Mouse (Mus musculus) frontal cortex, adult 2 months (tissue): ENCODE measurements around the gene C3ar1. TPM values are rescaled to one million over a fixed set of nuclear protein-coding genes. Genes with fewer than 3 reads are reported as not detected.
A peak's percentile ranks its signal among the peaks of the same experiment; 100 is the strongest.

Source experiments
- DNase-seq, 2 experiments: peaks; one replicate each; pipeline ENCODE4 v3.0.0; 2022; ENCODE audit warnings: low spot score in 1 of 2; ENCODE audit errors: extremely low spot score in 1 of 2
- polyA plus RNA-seq: library from polyadenylated mRNA; depleted of rRNA; stranded (reverse); fragments of >200 nt; gene quantifications from 2 replicates; pipeline ENCODE4 v1.2.3, GENCODE M21; 2012; rRNA removed

Gene C3ar1
- polyA plus RNA-seq, 1 experiment: 1.6 TPM

DNA sequence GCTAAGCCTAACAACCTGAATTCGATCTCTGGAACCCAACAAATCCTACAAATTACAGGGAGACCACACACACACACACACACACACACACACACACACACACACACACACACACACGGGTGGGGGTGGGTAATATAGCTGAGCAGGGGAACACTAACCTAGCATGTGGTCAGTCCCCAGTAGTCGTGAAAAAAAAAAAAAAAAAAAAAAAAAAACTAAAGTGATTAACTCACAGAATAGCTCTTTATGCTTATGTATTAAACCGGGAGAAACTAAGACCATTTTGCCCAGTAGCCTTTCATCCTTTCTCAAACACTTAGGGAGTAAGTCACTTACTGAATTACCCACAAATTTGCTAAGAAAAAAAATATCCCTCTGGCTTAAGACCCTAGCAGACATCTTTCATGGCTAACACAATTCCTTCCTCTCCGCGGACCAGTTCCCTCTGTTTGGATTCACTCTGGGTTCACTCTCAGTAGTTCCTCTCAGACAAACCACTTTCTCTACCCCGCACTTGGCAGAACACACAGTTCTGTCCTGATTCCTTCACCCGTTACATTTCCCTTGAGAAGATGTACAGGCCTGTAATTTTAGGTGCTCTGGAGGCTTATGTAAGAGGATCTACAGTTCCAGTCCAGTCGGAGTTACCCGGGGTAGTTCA is 55.2 kb downstream of the C3ar1 start:
- peak; percentile 44 to 65 for DNase-seq

Other genes starting within 250 kb of the C3ar1 start
- not detected in 2 replicates for gene Gdf3, start 246.1 kb downstream of the C3ar1 start, polyA plus RNA-seq
- gene Dppa3, start 229.8 kb downstream of the C3ar1 start, polyA plus RNA-seq: not detected in 2 replicates
- 0.06 TPM in 1 of 2 replicates, not detected in the other for gene Nanog, start 148.7 kb downstream of the C3ar1 start, polyA plus RNA-seq
- gene Slc2a3, start 54.5 kb downstream of the C3ar1 start, polyA plus RNA-seq: 101 and 105 TPM in 2 replicates
- gene Foxj2, start 36.2 kb downstream of the C3ar1 start, polyA plus RNA-seq: 16.4 and 17.0 TPM in 2 replicates
- 134 and 142 TPM in 2 replicates for gene Necap1, start 18.3 kb upstream of the C3ar1 start, polyA plus RNA-seq
- gene Clec4a1, start 65.7 kb upstream of the C3ar1 start, polyA plus RNA-seq: 0.38 and 0.52 TPM in 2 replicates
- gene Clec4a3, start 96.4 kb upstream of the C3ar1 start, polyA plus RNA-seq: 0.53 and 0.68 TPM in 2 replicates
- gene Clec4a4, start 134.2 kb upstream of the C3ar1 start, polyA plus RNA-seq: not detected in 2 replicates
- not detected in 2 replicates for gene Clec4b1, start 193.8 kb upstream of the C3ar1 start, polyA plus RNA-seq